Mouse (Mus musculus): ENCODE measurements around the gene Pxdn.

The Pxdn gene

GRCm38 (mm10) chr12:30024264-30024825 lies 86.9 kb downstream of the Pxdn start:
- DNase-seq (ENCODE audit: low read depth, low spot score): peak; percentile 92

GRCm38 (mm10) chr12:30027721-30028340 lies 90.4 kb downstream of the Pxdn start:
- DNase-seq (ENCODE audit: low read depth, low spot score): peak; percentile 49

- DNase-seq (ENCODE audit: low read depth, low spot score): no peak
Observed at GRCm38 (mm10) chr12:30029111-30029510, 91.7 kb downstream of the Pxdn start.

GRCm38 (mm10) chr12:30030571-30030970 lies 93.2 kb downstream of the Pxdn start:
- no peak for DNase-seq (ENCODE audit: low read depth, low spot score)

- DNase-seq (ENCODE audit: low read depth, low spot score): no peak
Observed at GRCm38 (mm10) chr12:30034681-30035080, 97.3 kb downstream of the Pxdn start.

- DNase-seq (ENCODE audit: low read depth, low spot score): peak; percentile 52
Observed at GRCm38 (mm10) chr12:30035406-30035805, 98.0 kb downstream of the Pxdn start.

GRCm38 (mm10) chr12:30035841-30036568 lies 98.6 kb downstream of the Pxdn start:
- peak; percentile 84 for DNase-seq (ENCODE audit: low read depth, low spot score)

GRCm38 (mm10) chr12:30036569-30037055 lies 99.2 kb downstream of the Pxdn start:
- DNase-seq (ENCODE audit: low read depth, low spot score): peak; percentile 77

GRCm38 (mm10) chr12:30039565-30039964 lies 102.2 kb downstream of the Pxdn start:
- DNase-seq (ENCODE audit: low read depth, low spot score): peak; percentile 77

GRCm38 (mm10) chr12:30040150-30040549 lies 102.7 kb downstream of the Pxdn start:
- DNase-seq (ENCODE audit: low read depth, low spot score): peak; percentile 78

GRCm38 (mm10) chr12:30048848-30049247 lies 111.4 kb downstream of the Pxdn start:
- DNase-seq (ENCODE audit: low read depth, low spot score): no peak

GRCm38 (mm10) chr12:30049818-30050217 lies 112.4 kb downstream of the Pxdn start:
- DNase-seq (ENCODE audit: low read depth, low spot score): no peak

- DNase-seq (ENCODE audit: low read depth, low spot score): peak; percentile 45
Observed at GRCm38 (mm10) chr12:30050235-30050634, 112.8 kb downstream of the Pxdn start.

GRCm38 (mm10) chr12:30054761-30055540 lies 117.5 kb downstream of the Pxdn start:
- DNase-seq (ENCODE audit: low read depth, low spot score): no peak

GRCm38 (mm10) chr12:30058044-30058443 lies 120.6 kb downstream of the Pxdn start:
- no peak for DNase-seq (ENCODE audit: low read depth, low spot score)

GRCm38 (mm10) chr12:30061503-30062117 lies 124.2 kb downstream of the Pxdn start:
- DNase-seq (ENCODE audit: low read depth, low spot score): no peak

GRCm38 (mm10) chr12:30062118-30062505 lies 124.7 kb downstream of the Pxdn start:
- no peak for DNase-seq (ENCODE audit: low read depth, low spot score)
